29 mouse cellular contexts compared by ENCODE assay signal in genomic region chr5:137140836-137141235, GRCm38 (mm10). TPM values are rescaled to one million over a fixed set of nuclear protein-coding genes. Genes with fewer than 3 reads are reported as not detected.
A peak's percentile ranks its signal among the peaks of the same experiment; 100 is the strongest.
DNase-seq lines count a peak whose midpoint lies in the region; ATAC-seq and TF ChIP-seq lines count a peak whose summit lies in the region.
"Had no signal": no experiment of that assay in that cellular context is flagged by ENCODE, and none has a peak within 500 bp of the region (broad histone marks: within the 10 kb centered on the region; RNA-seq: fewer than 3 reads in every experiment).

No protein-coding gene starts in this region.

- no peak overlapping the region for H3K4me3 ChIP-seq in intestine, embryonic 15.5 days (replicated peaks)
- H3K4me3 ChIP-seq in intestine, postnatal 0 days (ENCODE audit: low read depth, low read length), result no peak overlapping the region
- no peak overlapping the region for H3K4me3 ChIP-seq in liver, embryonic 11.5 days (ENCODE audit: low read depth, low read length)
- H3K4me3 ChIP-seq: embryonic facial prominence, embryonic 13.5 days; embryonic facial prominence, embryonic 15.5 days; forebrain, embryonic 10.5 days; forebrain, embryonic 12.5 days had no signal

- no peaks in the 10 kb centered on the region for H3K36me3 ChIP-seq in intestine, embryonic 15.5 days
- peaks cover 8% of the 10 kb centered on the region; the same call in 1 of the 2 replicates for H3K36me3 ChIP-seq in intestine, postnatal 0 days (ENCODE audit: control insufficient read depth, insufficient read depth)
- H3K36me3 ChIP-seq in liver, embryonic 11.5 days (ENCODE audit: control insufficient read depth, insufficient read depth, low read length), result no peaks in the 10 kb centered on the region
- H3K36me3 ChIP-seq: embryonic facial prominence, embryonic 13.5 days; embryonic facial prominence, embryonic 15.5 days; forebrain, embryonic 10.5 days; forebrain, embryonic 12.5 days; G1E had no signal

- TF ChIP-seq CTCF in intestine, postnatal 0 days (IDR thresholded peaks at IDR 0.05; ENCODE audit: low read depth), result no peak

- no peak overlapping the region for H3K4me2 ChIP-seq in intestine, embryonic 15.5 days (replicated peaks)
- H3K4me2 ChIP-seq in intestine, postnatal 0 days (replicated peaks; ENCODE audit: low read depth), result no peak overlapping the region
- no peak overlapping the region for H3K4me2 ChIP-seq in liver, embryonic 11.5 days
- H3K4me2 ChIP-seq: embryonic facial prominence, embryonic 13.5 days; embryonic facial prominence, embryonic 15.5 days; forebrain, embryonic 12.5 days had no signal

- peak; percentile 58 for ATAC-seq in intestine, embryonic 15.5 days
- no peak for ATAC-seq in intestine, postnatal 0 days
- ATAC-seq in erythroid progenitor cell, adult 5-6 weeks (replicated peaks; ENCODE audit: low FRiP score, poor library complexity, severe bottlenecking), result peak; percentile 72
- 0 out of 2 replicates have a peak, but pooled peaks have one; percentile 26 for ATAC-seq in megakaryocyte-erythroid progenitor cell, adult 5-6 weeks (replicated peaks; ENCODE audit: low FRiP score, low TSS enrichment, poor library complexity, severe bottlenecking)
- no peak for ATAC-seq in liver, embryonic 11.5 days (replicated peaks; ENCODE audit: low FRiP score)
- ATAC-seq: CD4-positive, CD25-positive, alpha-beta regulatory T cell, adult 4 months; forebrain, embryonic 14.5 days; forebrain, embryonic 16.5 days; Patski had no signal

- 17% methylated on average over 3 of the region's 3 CpGs for WGBS in intestine, embryonic 15.5 days
- WGBS in intestine, postnatal 0 days, result 14% methylated on average over 3 of the region's 3 CpGs
- 12% methylated on average over 3 of the region's 3 CpGs for WGBS in liver, embryonic 11.5 days

- no peaks in the 10 kb centered on the region for H3K4me1 ChIP-seq in intestine, embryonic 15.5 days (replicated peaks)
- no peaks in the 10 kb centered on the region for H3K4me1 ChIP-seq in intestine, postnatal 0 days (replicated peaks; ENCODE audit: control insufficient read depth, insufficient read depth, low read length)
- H3K4me1 ChIP-seq in liver, embryonic 11.5 days (replicated peaks; ENCODE audit: control insufficient read depth, insufficient read depth, low read length), result no peaks in the 10 kb centered on the region
- H3K4me1 ChIP-seq: embryonic facial prominence, embryonic 13.5 days; embryonic facial prominence, embryonic 15.5 days; forebrain, embryonic 10.5 days; forebrain, embryonic 12.5 days had no signal

- no peak for DNase-seq in cerebellum, adult 8-10 months
- no peak for DNase-seq in liver, embryonic 11.5 days (ENCODE audit: low spot score)
- DNase-seq: adrenal gland, adult 2 months; adrenal gland, postnatal 10 days; adrenal gland, postnatal 25 days; B cell, adult 2 months; cerebellum, adult 11 months; cerebellum, adult 18-20 months; cerebellum, adult 9-10 months; cerebellum, postnatal 10 days; cerebellum, postnatal 25 days; embryo, embryonic 11 days had no signal

- H3K27me3 ChIP-seq in intestine, embryonic 15.5 days (replicated peaks), result no peaks in the 10 kb centered on the region
- no peaks in the 10 kb centered on the region for H3K27me3 ChIP-seq in intestine, postnatal 0 days (replicated peaks; ENCODE audit: control insufficient read depth, insufficient read depth, low read length)
- H3K27me3 ChIP-seq in liver, embryonic 11.5 days (replicated peaks; ENCODE audit: control insufficient read depth, insufficient read depth, low read length), result no peaks in the 10 kb centered on the region
- H3K27me3 ChIP-seq: embryonic facial prominence, embryonic 13.5 days; embryonic facial prominence, embryonic 15.5 days; forebrain, embryonic 12.5 days had no signal

- no peaks in the 10 kb centered on the region for H3K9me3 ChIP-seq in intestine, embryonic 15.5 days
- H3K9me3 ChIP-seq in intestine, postnatal 0 days (ENCODE audit: control insufficient read depth), result no peaks in the 10 kb centered on the region
- H3K9me3 ChIP-seq in liver, embryonic 11.5 days (ENCODE audit: control insufficient read depth, low read length), result no peaks in the 10 kb centered on the region
- H3K9me3 ChIP-seq: embryonic facial prominence, embryonic 13.5 days; embryonic facial prominence, embryonic 15.5 days; forebrain, embryonic 12.5 days; G1E had no signal

- no peak overlapping the region for H3K27ac ChIP-seq in intestine, embryonic 15.5 days
- H3K27ac ChIP-seq in intestine, postnatal 0 days (ENCODE audit: low read depth, low read length), result no peak overlapping the region
- H3K27ac ChIP-seq in liver, embryonic 11.5 days (ENCODE audit: low read depth, low read length), result no peak overlapping the region
- H3K27ac ChIP-seq: embryonic facial prominence, embryonic 13.5 days; embryonic facial prominence, embryonic 15.5 days; forebrain, embryonic 10.5 days; forebrain, embryonic 12.5 days had no signal

- H3K9ac ChIP-seq in intestine, embryonic 15.5 days, result no peak overlapping the region
- H3K9ac ChIP-seq in intestine, postnatal 0 days (ENCODE audit: low read depth, low read length), result no peak overlapping the region
- no peak overlapping the region for H3K9ac ChIP-seq in liver, embryonic 11.5 days (ENCODE audit: low read depth, low read length)
- H3K9ac ChIP-seq: embryonic facial prominence, embryonic 13.5 days; embryonic facial prominence, embryonic 15.5 days; forebrain, embryonic 12.5 days had no signal

RNA-seq across cellular contexts. Expression of gene Muc3, which starts 8.3 kb away (rescaled TPM):
- 3.8 and 4.6 TPM in 2 replicates for polyA plus RNA-seq in intestine, embryonic 15.5 days (2015; fragmentation: Nextera tagmentation; extraction: Ambion mirVana)
- polyA plus RNA-seq in intestine, postnatal 0 days (2015; fragmentation: Nextera tagmentation; extraction: Ambion mirVana), result 42.9 and 45.0 TPM in 2 replicates
- total RNA-seq in erythroid progenitor cell, adult 5-6 weeks (2015; ENCODE audit: low replicate concordance), result not detected in 2 replicates
- not detected in 2 replicates for total RNA-seq in erythroid progenitor cell, adult 5-6 weeks (2017; ENCODE audit: low replicate concordance)
- total RNA-seq in megakaryocyte-erythroid progenitor cell, adult 5-6 weeks (2014; fragmentation: Nextera tagmentation), result not detected in 2 replicates
- not detected in 2 replicates for total RNA-seq in megakaryocyte-erythroid progenitor cell, adult 5-6 weeks (2017)
- polyA plus RNA-seq in liver, embryonic 11.5 days (2014; fragmentation: Nextera tagmentation; extraction: Ambion mirVana), result not detected in 2 replicates
- total RNA-seq: adrenal gland, adult 2 months; adrenal gland, postnatal 10 days; adrenal gland, postnatal 25 days; adrenal gland, postnatal 4 days; CH12.LX; G1E had no signal
- polyA plus RNA-seq: adrenal gland, adult 2 months; CD4-positive, CD25-positive, alpha-beta regulatory T cell, adult 4 months; cortical plate, adult 2 months; embryonic facial prominence, embryonic 11.5 days; embryonic facial prominence, embryonic 13.5 days; embryonic facial prominence, embryonic 15.5 days; forebrain, embryonic 10.5 days; forebrain, embryonic 12.5 days; forebrain, embryonic 14.5 days; forebrain, embryonic 16.5 days; G1E; Patski had no signal

RNA-seq across cellular contexts. Expression of gene Trim56, which starts 24.8 kb away (rescaled TPM):
- polyA plus RNA-seq in intestine, embryonic 15.5 days (2015; fragmentation: Nextera tagmentation; extraction: Ambion mirVana), result 7.5 and 8.4 TPM in 2 replicates
- polyA plus RNA-seq in intestine, postnatal 0 days (2015; fragmentation: Nextera tagmentation; extraction: Ambion mirVana), result 7.3 and 7.7 TPM in 2 replicates
- 70.6 and 76.3 TPM in 2 replicates for total RNA-seq in erythroid progenitor cell, adult 5-6 weeks (2015; ENCODE audit: low replicate concordance)
- 89.0 and 113 TPM in 2 replicates for total RNA-seq in erythroid progenitor cell, adult 5-6 weeks (2017; ENCODE audit: low replicate concordance)
- 23.7 and 28.2 TPM in 2 replicates for total RNA-seq in megakaryocyte-erythroid progenitor cell, adult 5-6 weeks (2014; fragmentation: Nextera tagmentation)
- total RNA-seq in megakaryocyte-erythroid progenitor cell, adult 5-6 weeks (2017), result 20.8 and 29.0 TPM in 2 replicates
- 8.7 and 8.8 TPM in 2 replicates for polyA plus RNA-seq in liver, embryonic 11.5 days (2014; fragmentation: Nextera tagmentation; extraction: Ambion mirVana)

Comparison
In these comparisons a context has a peak if more than half of its experiments do, and no peak if none do; other contexts are left out.
1. ATAC-seq: peak in intestine, embryonic 15.5 days (single experiment), erythroid progenitor cell, adult 5-6 weeks (single experiment) and megakaryocyte-erythroid progenitor cell, adult 5-6 weeks (single experiment); none in intestine, postnatal 0 days (single experiment) and liver, embryonic 11.5 days (single experiment).